Mouse (Mus musculus): ENCODE data around the gene Lhx9. TPM values are rescaled to one million over a fixed set of nuclear protein-coding genes. Genes with fewer than 3 reads are reported as not detected.

Gene Lhx9
- polyA plus RNA-seq, 1 experiment = 0.05 TPM

DNA sequence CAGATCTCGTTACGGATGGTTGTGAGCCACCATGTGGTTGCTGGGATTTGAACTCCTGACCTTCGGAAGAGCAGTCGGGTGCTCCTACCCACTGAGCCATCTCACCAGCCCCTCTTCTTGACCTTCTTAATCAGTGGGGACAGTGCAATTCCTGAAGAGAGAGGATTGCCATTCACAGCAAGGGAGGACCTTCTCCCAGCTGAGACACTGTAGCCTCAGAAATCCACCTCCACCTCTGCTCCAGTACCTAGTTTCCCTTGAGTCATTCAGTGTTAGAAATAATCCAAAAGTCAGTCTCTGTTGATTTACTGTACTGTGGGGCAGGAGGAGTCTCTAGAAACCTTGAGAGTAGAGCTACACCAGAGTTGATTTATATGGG, 1.8 kb upstream of the Lhx9 start:
- no peak for TF ChIP-seq POLR2A (IDR thresholded peaks at IDR 0.05; ENCODE audit: low read depth, low read length)
- TF ChIP-seq CTCF (IDR thresholded peaks at IDR 0.05; ENCODE audit: extremely low read depth, insufficient read depth, insufficient read length, insufficient replicate concordance) = no peak
- peaks cover 2% of the 10 kb centered on the region; the same call in 1 of the 2 replicates for H3K36me3 ChIP-seq (ENCODE audit: control insufficient read depth, insufficient read depth, low read length)
- 85% methylated on average over 3 of the region's 4 CpGs for WGBS

DNA sequence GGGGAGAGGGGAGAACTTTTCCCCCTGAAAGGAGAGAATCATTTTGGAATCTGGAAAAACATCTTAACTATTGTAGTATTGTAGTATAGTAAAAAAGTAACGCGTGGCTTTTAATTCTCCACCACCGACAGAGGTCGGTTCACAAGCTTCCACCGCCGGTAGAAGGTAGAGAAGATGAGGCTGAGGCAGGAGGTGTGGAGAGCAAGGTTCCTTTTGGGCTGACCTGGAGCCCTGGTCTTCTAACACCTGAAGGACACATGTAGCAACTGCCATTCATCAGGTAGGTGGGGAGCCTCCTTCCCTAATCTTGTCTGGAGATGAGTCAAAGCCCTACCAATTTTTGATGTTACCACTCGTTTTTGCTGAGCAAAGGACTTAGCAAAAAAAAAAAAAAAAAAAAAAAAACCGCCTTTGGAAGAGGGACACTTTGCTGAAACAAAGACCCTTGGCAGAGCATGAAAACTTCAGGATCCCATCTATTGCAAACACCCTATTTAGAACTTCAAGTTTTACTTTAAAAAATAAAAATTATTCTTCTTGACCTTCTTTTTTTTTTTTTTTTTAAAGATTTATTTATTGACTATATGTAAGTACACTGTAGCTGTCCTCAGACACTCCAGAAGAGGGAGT, 1.3 kb upstream of the Lhx9 start:
- DNase-seq (ENCODE audit: low read depth in 1 of 2, low spot score in 2 of 2) = no peak
- WGBS = 33% methylated on average over 8 of the region's 8 CpGs
- Histone ChIP-seq H3K4me1 (ENCODE audit: control insufficient read depth, insufficient read depth, insufficient read length) (peaks cover 7% of the 10 kb centered on the region; the same call in 1 of the 2 replicates), H3K4me3 (ENCODE audit: extremely low read depth, insufficient read depth, insufficient read length) (no peak overlapping the region), H3K27ac (ENCODE audit: insufficient read depth, low read length) (no peak overlapping the region), H3K36me3 (ENCODE audit: control insufficient read depth, insufficient read depth, low read length) (peaks cover 2% of the 10 kb centered on the region; the same call in 1 of the 2 replicates), H3K27me3 (ENCODE audit: control insufficient read depth, insufficient read depth, low read length) (peaks cover 28% of the 10 kb centered on the region)
- TF ChIP-seq CTCF (IDR thresholded peaks at IDR 0.05; ENCODE audit: extremely low read depth, insufficient read depth, insufficient read length, insufficient replicate concordance) (no peak), POLR2A (IDR thresholded peaks at IDR 0.05; ENCODE audit: low read depth, low read length) (no peak)

More for the DNA sequence above, 1.8 kb upstream of the Lhx9 start:
- DNase-seq (ENCODE audit: low read depth in 1 of 2, low spot score in 2 of 2) = no peak
- no peak overlapping the region for H3K27ac ChIP-seq (ENCODE audit: insufficient read depth, low read length)
- H3K27me3 ChIP-seq (ENCODE audit: control insufficient read depth, insufficient read depth, low read length) = peaks cover 28% of the 10 kb centered on the region
- peaks cover 7% of the 10 kb centered on the region; the same call in 1 of the 2 replicates for H3K4me1 ChIP-seq (ENCODE audit: control insufficient read depth, insufficient read depth, insufficient read length)
- H3K4me3 ChIP-seq (ENCODE audit: extremely low read depth, insufficient read depth, insufficient read length) = no peak overlapping the region

DNA sequence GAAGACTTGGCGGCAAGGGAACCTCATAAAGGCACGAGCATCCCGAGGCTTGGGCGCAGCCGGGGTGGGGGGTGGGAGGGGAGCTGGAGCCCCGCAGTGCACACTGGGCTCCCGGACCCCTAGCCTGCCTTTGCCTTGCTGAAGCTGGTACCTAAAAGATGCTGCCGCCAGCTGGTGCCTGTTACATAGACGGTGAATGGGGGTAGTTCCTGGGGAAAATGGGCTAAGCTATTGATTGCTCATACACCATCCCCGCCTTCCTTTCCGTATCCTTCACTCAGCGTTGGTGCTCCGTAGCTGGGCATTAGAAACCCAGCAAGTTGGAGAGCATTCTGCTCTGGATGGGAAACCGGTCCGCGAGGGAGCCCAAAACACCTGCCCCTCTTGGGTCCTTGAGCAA, 351 bp downstream of the Lhx9 start:
- DNase-seq (ENCODE audit: low read depth in 1 of 2, low spot score in 2 of 2) = no peak
- TF ChIP-seq POLR2A (IDR thresholded peaks at IDR 0.05; ENCODE audit: low read depth, low read length) (no peak), CTCF (IDR thresholded peaks at IDR 0.05; ENCODE audit: extremely low read depth, insufficient read depth, insufficient read length, insufficient replicate concordance) (no peak)
- Histone ChIP-seq H3K36me3 (ENCODE audit: control insufficient read depth, insufficient read depth, low read length) (peaks cover 2% of the 10 kb centered on the region; the same call in 1 of the 2 replicates), H3K4me1 (ENCODE audit: control insufficient read depth, insufficient read depth, insufficient read length) (peaks cover 7% of the 10 kb centered on the region; the same call in 1 of the 2 replicates), H3K4me3 (ENCODE audit: extremely low read depth, insufficient read depth, insufficient read length) (no peak overlapping the region), H3K27ac (ENCODE audit: insufficient read depth, low read length) (no peak overlapping the region), H3K27me3 (ENCODE audit: control insufficient read depth, insufficient read depth, low read length) (peaks cover 36% of the 10 kb centered on the region)
- 6% methylated on average over 16 of the region's 16 CpGs for WGBS

DNA sequence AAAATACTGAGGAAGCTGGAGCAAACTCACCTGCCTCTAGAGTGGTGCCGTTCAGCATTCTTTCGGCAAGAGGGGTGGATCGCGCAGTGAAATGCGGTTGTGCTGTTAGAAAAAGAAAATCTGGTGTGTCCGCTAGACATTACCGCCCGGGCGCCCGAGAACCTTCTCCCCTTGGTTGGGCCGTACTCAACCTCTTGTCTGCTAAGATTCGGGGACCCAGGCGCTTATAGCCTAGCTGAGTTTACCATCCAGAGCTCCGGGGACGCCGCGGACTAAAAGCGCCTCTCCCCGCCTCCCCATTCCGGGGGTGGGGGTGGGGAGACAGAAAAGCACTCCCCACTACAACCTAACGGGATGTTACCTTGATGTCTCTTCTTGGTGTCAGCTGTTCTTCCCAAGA, 1.2 kb downstream of the Lhx9 start:
- WGBS = 4% methylated on average over 21 of the region's 21 CpGs
- no peak for DNase-seq (ENCODE audit: low read depth in 1 of 2, low spot score in 2 of 2)
- TF ChIP-seq CTCF (IDR thresholded peaks at IDR 0.05; ENCODE audit: extremely low read depth, insufficient read depth, insufficient read length, insufficient replicate concordance) (no peak), POLR2A (IDR thresholded peaks at IDR 0.05; ENCODE audit: low read depth, low read length) (no peak)
- no peak overlapping the region for H3K27ac ChIP-seq (ENCODE audit: insufficient read depth, low read length)
- peaks cover 7% of the 10 kb centered on the region; the same call in 1 of the 2 replicates for H3K4me1 ChIP-seq (ENCODE audit: control insufficient read depth, insufficient read depth, insufficient read length)
- H3K4me3 ChIP-seq (ENCODE audit: extremely low read depth, insufficient read depth, insufficient read length) = no peak overlapping the region
- peaks cover 2% of the 10 kb centered on the region; the same call in 1 of the 2 replicates for H3K36me3 ChIP-seq (ENCODE audit: control insufficient read depth, insufficient read depth, low read length)
- peaks cover 43% of the 10 kb centered on the region for H3K27me3 ChIP-seq (ENCODE audit: control insufficient read depth, insufficient read depth, low read length)

DNA sequence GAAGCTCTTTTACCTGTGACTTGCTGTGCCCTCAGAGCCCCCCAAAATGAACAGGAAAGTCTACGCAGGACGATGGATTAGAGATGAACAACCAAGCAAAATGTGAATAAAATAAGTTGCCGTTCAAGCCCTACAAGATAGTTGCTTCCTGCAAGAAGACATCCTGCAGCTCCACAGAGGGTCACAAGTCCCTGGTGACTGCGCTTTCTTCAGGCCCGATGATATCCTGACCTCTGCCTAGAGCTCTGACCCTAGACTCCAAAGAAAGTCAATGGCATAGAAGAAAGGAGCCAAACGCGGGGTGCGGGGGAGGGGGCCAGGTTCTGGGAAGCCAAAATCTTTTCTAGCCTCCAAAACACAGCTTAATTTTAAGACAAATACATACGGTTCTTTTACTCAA, 1.8 kb downstream of the Lhx9 start:
- Histone ChIP-seq H3K27me3 (ENCODE audit: control insufficient read depth, insufficient read depth, low read length) (peaks cover 46% of the 10 kb centered on the region), H3K4me1 (ENCODE audit: control insufficient read depth, insufficient read depth, insufficient read length) (peaks cover 7% of the 10 kb centered on the region), H3K27ac (ENCODE audit: insufficient read depth, low read length) (no peak overlapping the region), H3K36me3 (ENCODE audit: control insufficient read depth, insufficient read depth, low read length) (peaks cover 2% of the 10 kb centered on the region; the same call in 1 of the 2 replicates), H3K4me3 (ENCODE audit: extremely low read depth, insufficient read depth, insufficient read length) (no peak overlapping the region)
- DNase-seq (ENCODE audit: low read depth in 1 of 2, low spot score in 2 of 2) = no peak
- 12% methylated on average over 9 of the region's 9 CpGs for WGBS
- TF ChIP-seq CTCF (IDR thresholded peaks at IDR 0.05; ENCODE audit: extremely low read depth, insufficient read depth, insufficient read length, insufficient replicate concordance) = no peak
- TF ChIP-seq POLR2A (IDR thresholded peaks at IDR 0.05; ENCODE audit: low read depth, low read length) = no peak

DNA sequence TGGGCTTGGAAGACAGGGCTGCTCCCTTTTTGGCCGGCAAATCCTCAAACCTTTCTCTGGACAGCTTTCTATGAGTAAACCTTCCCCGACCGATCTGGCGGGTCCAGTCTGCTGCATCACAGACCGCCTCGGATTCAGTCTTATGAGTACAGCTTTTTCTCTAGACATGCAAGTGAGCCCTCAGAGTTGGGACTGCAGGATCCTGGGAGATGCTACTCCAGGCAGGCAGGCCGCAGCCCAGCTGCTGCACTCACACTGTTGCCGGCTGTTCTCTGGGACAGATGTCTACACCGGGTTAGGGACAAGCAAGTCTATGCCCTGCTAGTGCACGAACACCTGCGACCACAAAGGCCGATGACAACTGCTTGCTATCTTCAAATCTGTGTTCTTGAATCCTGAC, 2.2 kb downstream of the Lhx9 start:
- H3K36me3 ChIP-seq (ENCODE audit: control insufficient read depth, insufficient read depth, low read length) = peaks cover 1% of the 10 kb centered on the region; the same call in 1 of the 2 replicates
- no peak overlapping the region for H3K4me3 ChIP-seq (ENCODE audit: extremely low read depth, insufficient read depth, insufficient read length)
- TF ChIP-seq POLR2A (IDR thresholded peaks at IDR 0.05; ENCODE audit: low read depth, low read length) (no peak), CTCF (IDR thresholded peaks at IDR 0.05; ENCODE audit: extremely low read depth, insufficient read depth, insufficient read length, insufficient replicate concordance) (no peak)
- WGBS = 7% methylated on average over 12 of the region's 12 CpGs
- peaks cover 10% of the 10 kb centered on the region for H3K4me1 ChIP-seq (ENCODE audit: control insufficient read depth, insufficient read depth, insufficient read length)
- no peak for DNase-seq (ENCODE audit: low read depth in 1 of 2, low spot score in 2 of 2)
- no peak overlapping the region for H3K27ac ChIP-seq (ENCODE audit: insufficient read depth, low read length)
- H3K27me3 ChIP-seq (ENCODE audit: control insufficient read depth, insufficient read depth, low read length) = peaks cover 50% of the 10 kb centered on the region

DNA sequence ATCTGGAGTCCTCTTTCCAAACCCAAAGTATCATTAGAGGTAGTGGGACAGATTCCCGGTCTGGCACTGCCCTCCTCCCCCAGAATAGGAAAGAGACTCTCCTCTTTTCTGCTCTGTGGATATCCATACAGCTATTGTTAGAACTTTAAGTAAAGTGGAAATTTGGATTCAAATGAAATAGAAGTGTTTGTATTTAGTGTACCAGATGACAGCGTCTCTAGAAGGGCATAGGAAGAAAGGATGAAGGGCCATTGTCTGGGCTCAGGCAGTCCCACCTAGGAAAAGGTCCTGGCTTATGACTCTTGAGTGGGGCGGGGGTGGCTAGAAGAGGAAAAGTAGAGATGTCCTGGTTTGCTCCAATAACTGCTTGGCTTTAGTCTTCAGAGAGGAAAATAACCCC, 2.9 kb downstream of the Lhx9 start:
- no peak for TF ChIP-seq POLR2A (IDR thresholded peaks at IDR 0.05; ENCODE audit: low read depth, low read length)
- TF ChIP-seq CTCF (IDR thresholded peaks at IDR 0.05; ENCODE audit: extremely low read depth, insufficient read depth, insufficient read length, insufficient replicate concordance) = no peak
- Histone ChIP-seq H3K27me3 (ENCODE audit: control insufficient read depth, insufficient read depth, low read length) (peaks cover 51% of the 10 kb centered on the region), H3K4me3 (ENCODE audit: extremely low read depth, insufficient read depth, insufficient read length) (no peak overlapping the region), H3K36me3 (ENCODE audit: control insufficient read depth, insufficient read depth, low read length) (no peaks in the 10 kb centered on the region), H3K27ac (ENCODE audit: insufficient read depth, low read length) (no peak overlapping the region), H3K4me1 (ENCODE audit: control insufficient read depth, insufficient read depth, insufficient read length) (peaks cover 11% of the 10 kb centered on the region)
- 20% methylated on average over 3 of the region's 3 CpGs for WGBS
- no peak for DNase-seq (ENCODE audit: low read depth in 1 of 2, low spot score in 2 of 2)
